Mouse (Mus musculus) urinary bladder, postnatal 14 days (tissue): ENCODE results near the gene Rps27rt.
A peak's percentile ranks its signal among the peaks of the same experiment; 100 is the strongest.
"Not testable (repeated sequence)": the region's sequence is repeated elsewhere in the genome, so short reads cannot be mapped to it uniquely, and the experiment has no call there.

ENCODE experiments used
- DNase-seq: peaks from one replicate; pipeline ENCODE4 v3.0.0; 2021; ENCODE audit warnings: low spot score

Gene Rps27rt

DNA sequence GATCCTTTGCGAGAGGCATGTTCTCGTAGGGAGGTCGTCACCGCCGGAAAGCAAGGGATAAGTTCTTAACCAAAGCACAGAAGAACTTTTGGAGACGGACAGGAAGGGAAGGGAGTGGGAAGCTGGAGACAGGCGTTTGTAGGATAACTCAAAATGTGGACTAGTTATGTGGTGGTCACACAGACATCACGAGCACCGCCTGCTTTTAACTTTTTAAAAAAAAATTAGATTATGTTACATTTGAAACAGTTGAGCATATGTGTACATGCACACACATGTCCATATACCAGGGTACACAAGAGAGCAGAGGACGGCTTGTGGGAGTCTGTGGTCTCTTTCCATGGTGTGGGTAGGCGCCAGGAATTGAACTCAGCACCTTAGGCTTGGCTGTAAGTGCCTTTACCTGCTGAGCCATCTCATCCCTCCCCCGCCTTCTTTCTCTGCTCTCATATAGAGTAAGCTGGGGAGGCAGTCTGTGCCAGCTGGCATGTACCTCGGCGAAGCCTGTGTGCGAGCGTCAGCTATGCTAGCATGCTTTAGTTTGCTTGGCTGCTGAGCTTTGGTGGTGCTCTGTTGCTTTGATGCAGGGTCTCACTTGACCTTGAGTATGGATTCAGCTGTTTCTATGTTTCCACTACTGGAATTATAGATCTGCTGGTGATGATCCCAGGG lies at the start of gene Rps27rt:
Gene Rps27rt (minus strand): TSS at position 51 of the 672 bp plus-strand sequence.
- no peak for DNase-seq

GRCm38 (mm10) chr9:115031046-115031445 lies 48.5 kb upstream of the Rps27rt start:
- not testable (repeated sequence) for DNase-seq

DNA sequence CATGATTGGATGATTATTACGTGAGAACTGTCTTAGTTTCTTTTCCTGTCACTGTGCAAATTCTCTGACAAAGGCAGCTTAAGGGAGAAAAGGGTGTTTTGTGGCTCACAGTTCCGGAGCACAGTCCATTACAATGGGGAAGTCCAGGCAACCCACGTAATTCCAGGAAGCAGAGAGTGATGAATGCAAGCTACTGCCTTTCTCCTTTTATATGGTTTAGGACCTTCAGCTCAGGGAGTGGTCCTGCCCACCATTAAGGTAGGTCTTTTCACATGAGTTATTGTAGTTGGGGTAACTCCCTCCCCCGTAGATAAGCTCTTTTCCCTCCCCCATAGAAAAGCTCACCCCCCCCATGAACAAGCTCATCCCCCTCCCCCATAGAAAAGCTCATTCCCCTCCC lies 48.0 kb upstream of the Rps27rt start:
- DNase-seq: no peak

GRCm38 (mm10) chr9:115029307-115029706 lies 46.8 kb upstream of the Rps27rt start:
- no peak for DNase-seq

- no peak for DNase-seq
Measured at GRCm38 (mm10) chr9:115023708-115024383, 41.3 kb upstream of the Rps27rt start.

GRCm38 (mm10) chr9:115023137-115023536 lies 40.6 kb upstream of the Rps27rt start:
- no peak for DNase-seq

DNA sequence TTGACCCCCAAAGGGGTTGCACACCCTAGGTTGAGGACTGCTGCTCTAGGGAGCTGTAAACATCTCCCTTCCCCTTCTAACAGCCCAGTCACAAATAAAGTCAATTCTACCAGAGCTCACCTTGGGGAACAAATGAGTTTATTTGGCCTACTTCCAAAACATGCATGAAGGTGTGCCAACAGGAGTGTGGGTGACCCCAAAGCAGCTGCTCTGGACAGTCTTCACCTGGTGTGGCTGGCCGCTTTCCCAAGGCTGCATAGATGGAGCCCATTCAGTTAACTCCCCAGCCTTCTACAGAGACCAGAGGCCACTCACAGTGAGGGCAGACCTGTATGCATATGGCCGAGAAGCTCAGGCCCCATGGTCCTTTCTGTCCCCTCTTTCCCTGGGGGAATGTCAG lies 38.9 kb upstream of the Rps27rt start:
- DNase-seq: no peak

- DNase-seq: no peak
Measured at GRCm38 (mm10) chr9:115020141-115020540, 37.6 kb upstream of the Rps27rt start.

DNA sequence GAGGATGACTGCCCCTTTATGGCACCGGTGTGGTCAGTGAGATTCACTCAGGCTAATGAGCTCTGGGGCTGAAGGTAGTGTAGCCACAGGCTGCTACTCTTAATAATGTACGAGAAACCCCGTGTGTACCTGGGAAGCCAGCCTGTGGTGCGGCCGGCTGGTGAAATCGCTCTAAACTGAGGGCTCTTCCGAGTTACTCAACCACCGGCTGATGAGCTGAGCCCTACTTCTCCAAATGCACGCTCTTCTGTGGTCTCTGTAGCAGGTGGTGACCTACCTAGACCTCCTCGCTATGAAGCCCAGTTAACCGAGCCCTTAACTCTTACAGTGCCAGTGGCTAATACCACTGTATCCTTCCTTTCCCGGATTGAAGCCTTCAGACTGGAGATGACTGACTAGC lies 29.8 kb upstream of the Rps27rt start:
- DNase-seq: no peak

DNA sequence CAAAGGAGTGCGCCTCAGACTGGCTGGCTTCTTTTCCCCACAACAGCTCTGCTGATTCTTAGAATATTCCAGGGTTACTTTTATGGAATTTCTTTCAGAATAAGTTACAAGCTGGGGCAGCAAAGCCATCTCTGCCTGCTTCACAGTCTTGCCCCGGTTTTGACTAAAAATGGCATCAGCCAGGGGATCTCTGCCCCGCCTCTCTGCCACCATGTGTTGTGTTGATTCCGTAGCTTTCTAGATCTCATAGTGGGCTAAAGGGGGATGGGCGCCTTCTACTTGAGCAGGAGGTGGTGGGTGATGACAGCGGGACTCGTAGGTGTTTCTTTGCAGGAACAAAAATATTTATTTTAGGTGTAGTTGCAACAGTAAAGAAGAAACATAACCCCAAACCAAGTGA lies 25.7 kb upstream of the Rps27rt start:
- no peak for DNase-seq

- no peak for DNase-seq
Measured at GRCm38 (mm10) chr9:115007776-115008175, 25.2 kb upstream of the Rps27rt start.

DNA sequence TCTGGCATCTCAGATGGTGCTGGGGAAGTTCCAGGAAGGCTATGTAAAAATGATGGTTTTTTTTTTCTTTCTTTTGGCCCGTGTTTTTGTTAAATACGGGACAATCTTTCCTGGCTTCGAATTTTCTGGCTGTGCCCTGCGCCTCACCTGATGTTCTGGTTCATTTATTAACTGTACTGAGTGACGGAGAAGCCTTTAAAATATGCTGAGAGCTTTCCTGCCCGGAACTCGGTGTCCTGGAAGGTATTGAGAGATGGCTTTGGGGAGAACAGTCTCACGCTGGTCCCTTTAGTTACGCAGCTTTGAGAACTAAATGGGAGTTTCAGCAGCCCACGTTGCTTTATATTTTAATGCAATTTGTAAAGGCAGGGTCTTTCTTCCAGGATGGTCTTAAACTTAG lies 22.9 kb upstream of the Rps27rt start:
- DNase-seq: peak; percentile 20

- DNase-seq: no peak
Measured at GRCm38 (mm10) chr9:114999771-115000146, 17.2 kb upstream of the Rps27rt start.

DNA sequence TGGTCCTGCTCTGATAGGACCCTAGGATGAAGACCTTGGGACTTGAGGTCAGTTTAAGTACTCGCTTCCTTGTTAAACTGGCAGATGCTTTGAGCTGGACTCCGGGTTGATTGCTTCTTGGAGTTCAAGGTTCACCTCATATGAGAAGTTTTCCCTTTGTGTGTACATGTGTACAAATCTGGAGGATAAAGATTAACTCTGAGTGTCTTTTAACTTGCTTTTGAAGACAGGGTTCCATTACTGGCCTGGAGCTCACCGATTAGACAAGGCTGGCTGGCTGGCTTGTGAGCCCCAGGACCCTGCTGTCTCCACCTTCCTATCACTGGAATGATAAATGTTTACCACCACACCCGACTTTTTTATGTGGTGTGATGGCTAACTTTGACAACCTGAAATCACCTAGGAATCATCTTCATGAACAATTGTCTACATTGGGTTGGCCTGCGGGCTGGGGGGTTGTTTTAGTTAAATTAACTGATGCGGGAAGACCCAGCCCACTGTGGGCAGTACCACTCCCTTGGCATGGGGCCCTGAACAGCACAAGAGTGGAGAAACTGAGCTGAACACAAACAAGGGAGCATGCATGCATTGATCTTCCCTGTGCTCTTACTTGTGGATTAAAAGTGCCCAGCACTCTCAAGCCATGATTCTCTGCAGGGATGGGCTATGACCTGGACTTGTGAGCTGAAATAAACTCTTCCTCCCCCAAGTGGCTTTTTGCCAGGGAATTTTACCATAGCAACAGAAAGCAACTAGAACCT lies 16.7 kb upstream of the Rps27rt start:
- DNase-seq: no peak

- no peak for DNase-seq
Measured at GRCm38 (mm10) chr9:114996489-114996888, 13.9 kb upstream of the Rps27rt start.

DNA sequence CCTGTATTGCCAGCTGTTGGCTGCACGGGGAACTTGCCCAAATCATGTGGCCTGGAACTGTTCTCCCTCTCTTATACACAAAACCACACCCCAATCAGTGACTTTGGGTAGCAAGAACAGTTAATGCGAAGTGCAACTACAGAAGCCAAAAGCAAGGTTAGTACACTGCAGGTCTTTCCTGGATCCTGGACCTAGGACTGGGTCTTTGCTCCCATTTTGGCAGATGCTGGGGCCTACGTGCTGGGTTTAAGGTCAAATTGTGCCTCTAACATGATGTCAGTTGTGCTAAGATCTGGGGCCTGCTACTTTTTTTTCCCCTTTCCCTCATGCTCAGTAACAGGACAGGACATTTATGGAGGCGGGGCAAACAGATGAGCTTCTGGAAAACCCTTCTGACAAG lies 13.2 kb upstream of the Rps27rt start:
- no peak for DNase-seq

DNA sequence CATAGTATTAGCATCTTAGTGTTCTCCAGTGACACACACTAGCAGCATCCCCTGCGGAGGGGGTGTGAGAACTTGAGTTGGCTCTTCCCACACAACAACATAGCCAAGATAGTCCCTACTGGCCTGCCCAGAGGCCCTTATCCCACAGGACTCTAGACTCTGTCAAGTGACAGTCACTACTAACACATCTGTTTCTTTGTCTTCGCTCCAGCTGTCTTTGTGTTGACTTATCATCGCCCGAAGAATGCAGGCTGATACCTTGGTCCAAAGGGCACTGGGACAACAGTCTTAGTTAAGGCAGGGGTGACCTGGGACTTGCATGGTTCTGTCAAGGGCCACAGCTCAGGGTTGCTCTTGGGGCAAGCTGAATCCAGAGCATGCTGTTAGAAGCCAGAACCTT lies 12.7 kb upstream of the Rps27rt start:
- no peak for DNase-seq

- DNase-seq: no peak
Measured at GRCm38 (mm10) chr9:114992528-114992927, 10.0 kb upstream of the Rps27rt start.

DNA sequence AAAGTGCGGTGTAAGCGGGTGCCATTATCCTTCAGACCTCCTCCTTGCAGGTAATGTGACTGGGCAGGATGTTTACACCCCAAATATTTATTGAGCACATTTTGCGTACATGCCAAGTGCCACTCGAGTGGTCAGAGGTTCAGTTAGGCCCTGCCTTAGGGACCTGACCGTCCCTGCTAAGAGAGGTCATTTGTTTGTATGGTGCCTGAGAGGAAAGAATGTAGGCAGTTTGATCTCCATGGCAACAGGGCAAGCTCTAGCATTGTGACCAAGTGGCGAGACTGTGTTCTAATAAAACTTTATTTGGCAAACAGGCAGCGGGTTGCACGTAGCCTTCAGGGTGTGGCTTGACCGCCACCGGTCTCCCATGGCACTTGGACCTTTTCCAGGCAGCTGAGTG lies 7.9 kb upstream of the Rps27rt start:
- DNase-seq: no peak

DNA sequence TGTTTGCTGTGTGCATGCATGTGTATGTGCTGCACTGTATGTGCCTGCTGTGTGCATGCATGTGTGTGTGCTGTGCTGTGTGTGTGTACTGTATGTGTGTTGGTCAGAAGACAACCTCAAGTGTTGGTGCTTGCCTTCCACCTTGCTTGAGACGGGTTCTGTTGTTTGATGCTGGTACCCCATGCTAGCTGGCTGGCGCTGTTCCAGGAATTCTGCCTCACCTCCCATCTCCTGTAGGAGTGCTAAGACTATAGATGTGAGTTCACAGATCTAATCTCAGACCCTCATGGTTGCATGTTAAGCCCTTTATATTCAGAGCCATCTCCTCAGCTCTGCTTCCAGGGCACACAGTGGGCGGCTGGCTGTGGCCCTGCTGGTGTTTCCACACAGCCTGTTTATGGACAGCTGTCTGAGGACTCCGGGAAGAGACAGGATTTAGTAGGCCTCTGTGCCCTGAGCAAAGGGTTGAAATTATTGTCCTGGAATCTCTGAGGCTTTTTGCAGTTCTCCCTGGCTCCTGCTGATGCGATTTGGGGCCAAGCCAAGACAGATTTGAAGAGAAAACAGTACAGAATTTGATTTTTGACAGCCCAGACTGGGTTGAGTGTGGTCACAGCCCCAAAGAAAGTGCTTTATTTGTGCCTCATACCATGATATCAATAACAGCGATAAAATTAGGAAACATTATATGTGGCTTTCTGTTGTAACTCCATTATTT lies 6.2 kb upstream of the Rps27rt start:
- DNase-seq: no peak

GRCm38 (mm10) chr9:114988029-114988428 lies 5.5 kb upstream of the Rps27rt start:
- DNase-seq: no peak

GRCm38 (mm10) chr9:114986361-114986760 lies 3.8 kb upstream of the Rps27rt start:
- no peak for DNase-seq

- DNase-seq: no peak
Measured at GRCm38 (mm10) chr9:114985741-114986140, 3.2 kb upstream of the Rps27rt start.
